Mouse (Mus musculus) erythroblast, embryonic 14.5 days (primary cell): ENCODE results near the gene Col6a5.

Source experiments
- GATA1 ChIP-seq: IDR thresholded peaks from 2 replicates; pipeline ENCODE4 v1.6.1; 2012; ENCODE audit warnings: low read length, inconsistent platforms, mixed read lengths
- TAL1 ChIP-seq: IDR thresholded peaks from 3 replicates; pipeline ENCODE4 v1.6.1; 2012; ENCODE audit warnings: low read length, inconsistent platforms, mixed read lengths

DNA sequence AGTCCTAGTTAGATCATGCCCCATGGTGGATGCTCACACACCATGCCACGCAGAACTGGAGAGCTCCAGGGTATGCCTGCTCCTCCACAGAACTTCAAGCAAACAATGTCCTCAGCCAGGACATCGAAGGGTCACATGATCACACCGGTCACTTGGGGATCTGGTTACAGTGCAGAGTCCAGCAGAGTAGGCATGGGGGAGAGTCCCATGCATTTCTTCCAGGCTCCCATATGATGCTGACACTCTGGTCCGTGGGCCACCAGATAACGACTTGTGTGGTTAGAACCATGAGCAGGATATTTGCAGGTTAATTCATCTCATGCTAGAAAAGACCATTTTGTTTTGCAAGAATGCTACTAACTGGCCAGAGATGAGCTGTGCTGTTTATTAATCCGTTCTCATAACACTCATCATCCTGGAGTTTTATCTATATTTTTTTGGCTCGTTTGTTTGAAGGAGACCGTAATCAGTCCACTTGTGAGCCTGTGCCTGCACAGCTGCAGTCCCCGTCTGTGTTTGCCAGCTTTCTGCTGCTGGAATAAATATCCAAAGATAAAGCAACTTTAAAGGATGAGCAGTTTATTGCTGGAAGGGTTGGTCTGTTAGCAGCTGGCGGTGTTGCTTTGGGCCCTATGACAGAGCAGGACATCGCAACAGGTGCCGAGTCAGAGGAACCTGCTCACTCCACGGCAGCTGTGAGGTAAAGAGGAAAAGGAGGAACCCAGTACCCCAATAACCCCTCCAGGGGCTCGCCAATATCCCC is 108.2 kb downstream of the Col6a5 start:
- TF ChIP-seq GATA1 (no peak), TAL1 (no peak)
